Mouse (Mus musculus) cerebellum, adult (tissue): Measurements from ENCODE around the gene Nek9.

Experiments
- ATAC-seq: cut with Nextera tagmentation; 2 replicates; pipeline ENCODE4 v1.9.2; 2017; ENCODE audit warnings: mild to moderate bottlenecking, moderate library complexity, mixed read lengths; ENCODE audit not compliant: insufficient number of reproducible peaks, low FRiP score, low TSS enrichment

Nek9 gene

DNA sequence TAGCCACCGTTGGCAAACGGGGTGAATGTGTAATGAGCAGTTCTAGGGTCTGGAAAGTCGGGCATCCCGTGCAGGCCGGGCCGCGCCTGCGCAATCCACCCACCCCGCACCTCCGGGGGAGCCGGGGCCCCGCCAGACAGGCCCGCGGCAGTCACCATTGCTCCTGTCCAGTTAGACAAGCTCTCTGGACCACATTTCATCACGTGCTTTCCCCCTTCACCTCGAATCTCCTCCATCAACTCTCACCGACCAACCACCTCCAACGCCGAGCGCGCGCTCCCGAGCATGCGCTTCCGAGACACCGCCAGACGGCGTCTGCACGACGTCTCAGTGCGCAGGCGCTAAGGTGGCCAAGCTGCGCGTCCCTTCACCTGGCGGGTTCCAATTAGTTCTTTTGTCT, 68.8 kb downstream of the Nek9 start, which contains the start of gene Mlh3:
Gene Mlh3, minus strand, starts transcription at position 281 of the 400 bp plus-strand sequence.
- ATAC-seq, result peak; percentile 98

- no peak for ATAC-seq
Measured at GRCm38 (mm10) chr12:85269821-85270220, 69.3 kb downstream of the Nek9 start.

DNA sequence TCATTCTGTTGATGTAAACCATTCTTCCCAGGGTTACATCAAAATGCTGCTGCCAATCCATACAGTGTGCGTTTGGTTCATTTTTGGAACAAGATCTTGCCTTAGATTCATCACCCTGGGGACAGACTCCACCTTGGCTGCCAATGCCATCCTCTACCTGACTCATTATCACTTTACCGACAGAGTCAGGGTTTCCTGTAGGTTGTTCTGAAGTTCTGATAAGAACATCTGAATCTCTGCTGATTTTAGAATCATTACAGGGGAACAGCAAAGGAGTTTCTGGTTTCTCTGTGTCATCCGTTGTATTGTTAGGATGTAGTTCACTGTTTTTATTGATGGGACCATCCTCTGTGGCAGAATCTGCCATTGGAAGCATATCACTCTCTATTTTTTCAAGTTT, 72.9 kb downstream of the Nek9 start:
- ATAC-seq, result no peak

DNA sequence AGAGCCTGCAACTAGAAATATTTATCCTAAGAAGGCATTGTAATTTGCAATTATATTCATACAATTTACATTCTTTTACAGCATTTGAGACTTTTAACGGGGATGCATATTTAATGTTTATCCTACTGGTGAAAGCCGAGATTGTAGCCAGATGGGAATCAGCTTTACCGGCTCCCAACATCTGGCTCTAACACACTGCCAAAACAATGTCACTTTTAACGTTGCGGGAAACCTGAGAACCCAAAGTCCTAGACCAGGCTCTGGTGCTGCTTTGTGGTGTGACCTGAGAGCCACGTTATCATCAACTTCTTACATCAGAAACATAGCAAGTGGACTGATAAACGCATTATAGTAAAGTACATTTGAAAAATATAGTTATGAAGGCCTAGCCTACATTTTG, 74.2 kb downstream of the Nek9 start:
- ATAC-seq, result no peak

GRCm38 (mm10) chr12:85264531-85264930, 74.6 kb downstream of the Nek9 start:
- no peak for ATAC-seq

- ATAC-seq, result no peak
Measured at GRCm38 (mm10) chr12:85263190-85263589, 76.0 kb downstream of the Nek9 start.

DNA sequence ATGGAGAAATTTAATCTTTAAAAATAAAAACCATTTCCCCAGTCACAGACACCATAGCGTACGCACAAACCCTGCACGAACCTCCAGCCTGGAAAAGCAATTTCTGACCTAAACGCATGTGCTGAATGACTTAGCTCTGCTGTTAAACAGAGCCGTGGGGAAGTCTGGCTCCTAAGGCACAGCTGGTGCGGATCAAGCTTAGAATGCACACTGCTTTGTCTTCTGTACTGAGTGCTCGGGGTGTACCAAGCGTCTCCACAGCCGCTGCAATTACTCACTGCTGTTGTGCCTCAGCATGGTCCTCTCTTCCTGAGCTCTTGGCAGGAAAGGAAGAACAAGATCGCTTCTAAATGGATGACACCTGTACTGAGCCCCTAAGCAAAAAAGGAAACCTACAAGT, 76.7 kb downstream of the Nek9 start:
- no peak for ATAC-seq

GRCm38 (mm10) chr12:85257008-85257639, 82.0 kb downstream of the Nek9 start:
- ATAC-seq, result no peak

GRCm38 (mm10) chr12:85256074-85256751, 82.9 kb downstream of the Nek9 start:
- no peak for ATAC-seq

DNA sequence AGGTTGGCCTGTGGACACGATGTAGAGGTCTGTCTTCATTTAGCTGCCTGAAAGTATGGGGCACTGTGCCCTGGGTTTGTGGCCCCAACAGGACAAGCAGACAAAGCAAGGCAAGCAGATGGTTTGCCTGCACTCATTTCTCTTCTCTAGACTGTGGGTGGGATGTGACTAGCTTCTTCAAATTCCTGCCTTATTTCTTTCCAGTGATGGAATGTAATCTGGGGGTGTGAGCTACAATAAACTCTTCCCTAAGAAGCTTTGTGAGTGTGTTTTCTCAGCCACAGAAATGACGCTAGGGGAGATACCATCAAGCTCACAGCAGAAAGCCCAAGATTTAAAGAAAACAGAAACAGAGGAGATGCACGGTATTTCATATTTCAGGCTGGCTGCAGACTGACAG, 87.1 kb downstream of the Nek9 start:
- no peak for ATAC-seq
